Mouse (Mus musculus) lung, postnatal 0 days (tissue): ENCODE measurements around the gene Sel1l.

Experiments used
- CTCF ChIP-seq: IDR thresholded peaks from 2 replicates; pipeline ENCODE4 v1.5.1; 2016; ENCODE audit warnings: antibody characterized with exemption, mild to moderate bottlenecking
- EP300 ChIP-seq: IDR thresholded peaks from 2 replicates; pipeline ENCODE4 v1.6.1; 2016; ENCODE audit warnings: antibody characterized with exemption, mild to moderate bottlenecking, control low read depth

- no peak for TF ChIP-seq CTCF
- no peak for TF ChIP-seq EP300
Observed at GRCm38 (mm10) chr12:91807095-91807494, 41.9 kb downstream of the Sel1l start.
